Mouse (Mus musculus): ENCODE results near the gene Cfap161.

DNA sequence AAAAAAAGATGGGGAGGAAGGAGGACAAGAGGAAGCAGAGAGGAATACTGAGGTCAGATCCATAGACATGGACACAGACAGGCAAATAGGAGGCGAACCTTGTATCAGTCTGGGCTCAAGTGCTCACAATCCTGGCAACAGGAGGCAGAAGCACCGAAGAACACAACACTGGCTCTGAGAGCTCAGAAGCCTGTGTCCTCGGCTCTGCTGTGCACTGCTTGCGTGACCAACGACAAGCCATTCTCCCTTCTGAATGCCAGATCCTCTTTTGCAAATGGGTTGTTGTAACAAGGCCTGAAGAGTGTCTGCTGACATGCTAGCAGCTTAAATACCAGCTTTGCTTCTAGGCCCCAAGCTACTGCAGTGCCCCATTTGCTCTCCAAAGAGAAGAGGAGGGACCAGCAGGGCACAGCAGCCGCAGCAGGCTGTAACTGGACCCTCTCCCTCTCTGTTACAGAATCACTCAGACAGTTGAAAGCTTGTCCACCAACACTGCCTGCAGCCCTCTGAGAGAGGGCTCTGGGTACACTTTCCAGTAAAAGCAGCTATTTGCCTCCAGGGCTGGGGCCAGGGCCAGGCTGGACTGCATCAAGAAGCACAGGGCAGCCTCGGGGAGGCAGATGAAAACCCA lies 54.9 kb downstream of the Cfap161 start:
- TF ChIP-seq CHD2 (IDR thresholded peaks at IDR 0.05; ENCODE audit: low read depth, low read length) = no peak
- no peak for TF ChIP-seq MAFK (IDR thresholded peaks at IDR 0.05; ENCODE audit: insufficient read depth, low read depth, low read length)
